Mouse (Mus musculus): ENCODE results near the gene Hs6st3.

DNA sequence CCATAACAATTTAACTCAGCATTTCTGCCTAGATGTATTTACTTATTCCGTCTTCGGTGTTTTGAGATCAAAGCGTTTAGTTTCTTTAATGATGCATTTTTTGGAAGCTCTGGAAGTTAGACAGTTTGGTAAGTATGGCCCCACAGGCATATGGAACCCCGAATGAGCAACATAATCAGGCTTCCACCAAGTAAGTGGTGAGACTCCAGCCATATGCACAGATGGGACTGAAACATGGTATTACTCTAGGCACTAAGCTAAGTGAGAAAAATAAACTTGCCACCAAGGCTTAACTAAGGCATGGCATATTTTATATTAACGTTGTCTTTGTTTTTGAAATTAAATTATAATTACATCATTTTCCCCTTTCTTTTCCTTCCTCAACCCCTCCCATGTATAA is 284.8 kb downstream of the Hs6st3 start:
- TF ChIP-seq MAX (IDR thresholded peaks at IDR 0.05; ENCODE audit: low read length) (no peak), ETS1 (conservative IDR thresholded peaks at IDR 0.05; ENCODE audit: low read depth, low read length) (no peak), NRF1 (IDR thresholded peaks at IDR 0.05; ENCODE audit: low read depth, low read length) (no peak), MXI1 (IDR thresholded peaks at IDR 0.05; ENCODE audit: low read depth, low read length) (no peak), POLR2A (IDR thresholded peaks at IDR 0.05; ENCODE audit: low read depth, low read length) (no peak), UBTF (IDR thresholded peaks at IDR 0.05; ENCODE audit: low read depth, low read length) (no peak), SMC3 (IDR thresholded peaks at IDR 0.05; ENCODE audit: low read depth, low read length) (no peak), EP300 (IDR thresholded peaks at IDR 0.05; ENCODE audit: low read length) (no peak), CTCF (conservative IDR thresholded peaks at IDR 0.05 in 1 of 2, IDR thresholded peaks at IDR 0.05 in 1 of 2; ENCODE audit: low read depth in 2 of 2, low read length in 2 of 2) (no peak), BHLHE40 (IDR thresholded peaks at IDR 0.05; ENCODE audit: low read depth, low read length) (no peak)
